Mouse (Mus musculus) erythroblast, embryonic 14.5 days (primary cell): ENCODE measurements around the gene Gm960. TPM values are rescaled to one million over a fixed set of nuclear protein-coding genes. Genes with fewer than 3 reads are reported as not detected.
"Not testable (repeated sequence)": the region's sequence is repeated elsewhere in the genome, so short reads cannot be mapped to it uniquely, and the experiment has no call there.

ENCODE experiments used
- H3K27me3 ChIP-seq: 2 replicates; pipeline ENCODE4 v1.6.1; 2012; ENCODE audit warnings: inconsistent platforms; ENCODE audit not compliant: control insufficient read depth
- H3K36me3 ChIP-seq: 2 replicates; pipeline ENCODE4 v1.6.1; 2012; ENCODE audit warnings: mild to moderate bottlenecking, inconsistent platforms; ENCODE audit not compliant: control insufficient read depth
- H3K4me1 ChIP-seq: 2 replicates; pipeline ENCODE4 v1.6.1; 2012; ENCODE audit warnings: inconsistent platforms; ENCODE audit not compliant: control insufficient read depth
- H3K4me3 ChIP-seq: replicated peaks from 2 replicates; pipeline ENCODE3; 2012; ENCODE audit warnings: moderate library complexity, mild to moderate bottlenecking, inconsistent platforms
- H3K9me3 ChIP-seq: 2 replicates; pipeline ENCODE4 v1.6.1; 2012; ENCODE audit warnings: low read length, inconsistent platforms, mixed read lengths; ENCODE audit not compliant: control insufficient read depth
- GATA1 ChIP-seq: IDR thresholded peaks from 2 replicates; pipeline ENCODE4 v1.6.1; 2012; ENCODE audit warnings: low read length, inconsistent platforms, mixed read lengths
- TAL1 ChIP-seq: IDR thresholded peaks from 3 replicates; pipeline ENCODE4 v1.6.1; 2012; ENCODE audit warnings: low read length, inconsistent platforms, mixed read lengths
- polyA plus RNA-seq: library from polyadenylated mRNA; stranded (reverse); fragments of >175 nt; gene quantifications from 2 replicates; pipeline ENCODE4 v1.2.3, GENCODE M21; 2012

Gm960 gene
- polyA plus RNA-seq, 1 experiment = 0.18 TPM

GRCm38 (mm10) chr19:4588430-4588829 is 110.0 kb downstream of the Gm960 start:
- no peak overlapping the region for H3K4me3 ChIP-seq
- H3K4me1 ChIP-seq = peaks cover 9% of the 10 kb centered on the region
- H3K27me3 ChIP-seq = peaks cover 8% of the 10 kb centered on the region; the same call in 1 of the 2 replicates
- H3K9me3 ChIP-seq = no peaks in the 10 kb centered on the region
- H3K36me3 ChIP-seq = no peaks in the 10 kb centered on the region
- no peak for TF ChIP-seq GATA1
- no peak for TF ChIP-seq TAL1

- no peak overlapping the region for H3K4me3 ChIP-seq
- no peaks in the 10 kb centered on the region for H3K9me3 ChIP-seq
- H3K36me3 ChIP-seq = no peaks in the 10 kb centered on the region
- H3K4me1 ChIP-seq = peaks cover 9% of the 10 kb centered on the region
- no peak for TF ChIP-seq TAL1
- TF ChIP-seq GATA1 = no peak
- H3K27me3 ChIP-seq = peaks cover 8% of the 10 kb centered on the region; the same call in 1 of the 2 replicates
These were observed 111.0 kb downstream of the Gm960 start for GRCm38 (mm10) chr19:4587426-4587825.

- H3K4me3 ChIP-seq, H3K9me3 ChIP-seq, H3K36me3 ChIP-seq, H3K27me3 ChIP-seq, H3K4me1 ChIP-seq: not testable (repeated sequence)
These were observed 111.7 kb downstream of the Gm960 start for GRCm38 (mm10) chr19:4586783-4587182.

- peaks cover 7% of the 10 kb centered on the region for H3K4me1 ChIP-seq
- H3K27me3 ChIP-seq = peaks cover 8% of the 10 kb centered on the region; the same call in 1 of the 2 replicates
- H3K4me3 ChIP-seq = no peak overlapping the region
- no peaks in the 10 kb centered on the region for H3K9me3 ChIP-seq
- TF ChIP-seq TAL1 (no peak), GATA1 (no peak)
- H3K36me3 ChIP-seq = peaks cover 3% of the 10 kb centered on the region
These were observed 114.6 kb downstream of the Gm960 start for GRCm38 (mm10) chr19:4583856-4584255.

- Histone ChIP-seq H3K4me3 (no peak overlapping the region), H3K27me3 (no peaks in the 10 kb centered on the region), H3K4me1 (peaks cover 35% of the 10 kb centered on the region), H3K36me3 (peaks cover 11% of the 10 kb centered on the region), H3K9me3 (no peaks in the 10 kb centered on the region)
- TF ChIP-seq TAL1 (no peak), GATA1 (no peak)
These were observed 119.2 kb downstream of the Gm960 start for GRCm38 (mm10) chr19:4579296-4579695.

GRCm38 (mm10) chr19:4578799-4579198 is 119.7 kb downstream of the Gm960 start:
- H3K4me1 ChIP-seq = peaks cover 40% of the 10 kb centered on the region
- H3K36me3 ChIP-seq = peaks cover 15% of the 10 kb centered on the region
- TF ChIP-seq TAL1 (no peak), GATA1 (no peak)
- H3K27me3 ChIP-seq = no peaks in the 10 kb centered on the region
- no peaks in the 10 kb centered on the region for H3K9me3 ChIP-seq
- no peak overlapping the region for H3K4me3 ChIP-seq

Other genes starting within 250 kb of the Gm960 start
- gene Syt12, start 221.2 kb downstream of the Gm960 start, polyA plus RNA-seq = not detected in 2 replicates
- not detected in 2 replicates for gene 2010003K11Rik, start 200.1 kb downstream of the Gm960 start, polyA plus RNA-seq
- 18.5 and 18.7 TPM in 2 replicates for gene Pcx, start 188.2 kb downstream of the Gm960 start, polyA plus RNA-seq
- gene Lrfn4, start 83.0 kb downstream of the Gm960 start, polyA plus RNA-seq = 0.18 and 0.26 TPM in 2 replicates
- gene Rce1, start 73.0 kb downstream of the Gm960 start, polyA plus RNA-seq = 2.8 and 4.5 TPM in 2 replicates
- gene Sptbn2, start 12.5 kb upstream of the Gm960 start, polyA plus RNA-seq = not detected in 2 replicates
- 0.32 and 0.47 TPM in 2 replicates for gene Rbm4b, start 57.8 kb upstream of the Gm960 start, polyA plus RNA-seq
- 1.1 and 1.6 TPM in 2 replicates for gene Rbm4, start 95.2 kb upstream of the Gm960 start, polyA plus RNA-seq
- 0.19 and 0.62 TPM in 2 replicates for gene Gm21992, start 112.9 kb upstream of the Gm960 start, polyA plus RNA-seq
- 3.8 and 5.1 TPM in 2 replicates for gene Rbm14, start 113.0 kb upstream of the Gm960 start, polyA plus RNA-seq
- gene Ccs, start 140.7 kb upstream of the Gm960 start, polyA plus RNA-seq = 19.1 and 28.1 TPM in 2 replicates
- 0.01 TPM in 1 of 2 replicates, not detected in the other for gene Ccdc87, start 140.7 kb upstream of the Gm960 start, polyA plus RNA-seq
- gene Ctsf, start 156.5 kb upstream of the Gm960 start, polyA plus RNA-seq = 12.0 and 15.6 TPM in 2 replicates
- 0.07 and 0.20 TPM in 2 replicates for gene Actn3, start 179.2 kb upstream of the Gm960 start, polyA plus RNA-seq
- gene Zdhhc24, start 180.0 kb upstream of the Gm960 start, polyA plus RNA-seq = 1.1 and 1.2 TPM in 2 replicates
- 0.33 and 0.50 TPM in 2 replicates for gene Bbs1, start 208.0 kb upstream of the Gm960 start, polyA plus RNA-seq
- gene Dpp3, start 229.6 kb upstream of the Gm960 start, polyA plus RNA-seq = 4.8 and 6.0 TPM in 2 replicates
- not detected in 2 replicates for gene Peli3, start 244.5 kb upstream of the Gm960 start, polyA plus RNA-seq